Mouse (Mus musculus) liver (tissue): Measurements from ENCODE around the gene Irf2bp1.
A peak's percentile ranks its signal among the peaks of the same experiment; 100 is the strongest.

Experiments
- DNase-seq: peaks from one replicate; pipeline ENCODE4 v3.0.0-alpha.2; 2020; ENCODE audit warnings: mixed read lengths

Gene Irf2bp1

GRCm38 (mm10) chr7:19003902-19004630 lies at the start of gene Irf2bp1:
Gene Irf2bp1, plus strand, starts transcription at chr7:19004044.
- peak; percentile 92 for DNase-seq

GRCm38 (mm10) chr7:18957569-18958383 lies 46.1 kb upstream of the Irf2bp1 start:
- DNase-seq: peak; percentile 48

GRCm38 (mm10) chr7:18958384-18958766 lies 45.5 kb upstream of the Irf2bp1 start:
- DNase-seq: no peak

- DNase-seq: no peak
These were observed 44.4 kb upstream of the Irf2bp1 start for GRCm38 (mm10) chr7:18959446-18959845.

GRCm38 (mm10) chr7:18962171-18962792 lies 41.6 kb upstream of the Irf2bp1 start:
- DNase-seq: no peak

GRCm38 (mm10) chr7:18962795-18963194 lies 41.0 kb upstream of the Irf2bp1 start:
- DNase-seq: no peak

GRCm38 (mm10) chr7:18963294-18963843 lies 40.5 kb upstream of the Irf2bp1 start:
- DNase-seq: no peak

- no peak for DNase-seq
These were observed 38.5 kb upstream of the Irf2bp1 start for GRCm38 (mm10) chr7:18965312-18965711.

GRCm38 (mm10) chr7:18967603-18968002 lies 36.2 kb upstream of the Irf2bp1 start:
- DNase-seq: no peak

GRCm38 (mm10) chr7:18970956-18971355 lies 32.9 kb upstream of the Irf2bp1 start:
- no peak for DNase-seq

GRCm38 (mm10) chr7:18978381-18978780 lies 25.5 kb upstream of the Irf2bp1 start:
- no peak for DNase-seq

- DNase-seq: no peak
These were observed 17.3 kb upstream of the Irf2bp1 start for GRCm38 (mm10) chr7:18986503-18986902.

- no peak for DNase-seq
These were observed 16.7 kb upstream of the Irf2bp1 start, which contains the start of gene Nanos2 for GRCm38 (mm10) chr7:18987100-18987499. Gene Nanos2, plus strand, starts transcription at chr7:18987400.

GRCm38 (mm10) chr7:18987747-18988146 lies 16.1 kb upstream of the Irf2bp1 start:
- DNase-seq: no peak

- DNase-seq: no peak
These were observed 15.1 kb upstream of the Irf2bp1 start for GRCm38 (mm10) chr7:18988780-18989179.

- DNase-seq: no peak
These were observed 13.8 kb upstream of the Irf2bp1 start for GRCm38 (mm10) chr7:18989995-18990394.

GRCm38 (mm10) chr7:18990601-18991295 lies 13.1 kb upstream of the Irf2bp1 start, which contains the start of gene Mypop:
Gene Mypop, plus strand, starts transcription at chr7:18991245.
- peak; percentile 97 for DNase-seq

GRCm38 (mm10) chr7:18991660-18992293 lies 12.1 kb upstream of the Irf2bp1 start:
- DNase-seq: no peak

GRCm38 (mm10) chr7:18992294-18992675 lies 11.6 kb upstream of the Irf2bp1 start:
- DNase-seq: no peak

- no peak for DNase-seq
These were observed 10.8 kb upstream of the Irf2bp1 start for GRCm38 (mm10) chr7:18993036-18993435.

GRCm38 (mm10) chr7:18998835-18999234 lies 5.0 kb upstream of the Irf2bp1 start:
- no peak for DNase-seq

- no peak for DNase-seq
These were observed 3.4 kb upstream of the Irf2bp1 start for GRCm38 (mm10) chr7:19000421-19000820.
